Mouse (Mus musculus): ENCODE results near the gene B430306N03Rik.

- TF ChIP-seq POLR2A (IDR thresholded peaks at IDR 0.05; ENCODE audit: low read depth, low read length) (no peak), CTCF (IDR thresholded peaks at IDR 0.05; ENCODE audit: extremely low read depth, insufficient read depth, insufficient read length, insufficient replicate concordance) (no peak)
Measured at GRCm38 (mm10) chr17:48318686-48319085, 2.7 kb downstream of the B430306N03Rik start.

Data from spleen, adult 2 months (tissue).